Mouse (Mus musculus) small intestine, adult 2 months (tissue): ENCODE data around the gene Panx1.

Source experiments
- CTCF ChIP-seq: fragments of 200-500 bp; IDR thresholded peaks from 2 replicates; pipeline ENCODE4 v1.5.1; 2012; ENCODE audit warnings: low read depth, mild to moderate bottlenecking, control low read depth, inconsistent platforms, low read length, moderate library complexity, mixed read lengths; ENCODE audit not compliant: insufficient replicate concordance, insufficient read length; ENCODE audit errors: extremely low read depth
- POLR2A ChIP-seq: fragments of 200-500 bp; IDR thresholded peaks from 2 replicates; pipeline ENCODE4 v1.6.1; 2012; ENCODE audit warnings: low read depth, mild to moderate bottlenecking, control low read depth, inconsistent platforms, low read length, moderate library complexity

DNA sequence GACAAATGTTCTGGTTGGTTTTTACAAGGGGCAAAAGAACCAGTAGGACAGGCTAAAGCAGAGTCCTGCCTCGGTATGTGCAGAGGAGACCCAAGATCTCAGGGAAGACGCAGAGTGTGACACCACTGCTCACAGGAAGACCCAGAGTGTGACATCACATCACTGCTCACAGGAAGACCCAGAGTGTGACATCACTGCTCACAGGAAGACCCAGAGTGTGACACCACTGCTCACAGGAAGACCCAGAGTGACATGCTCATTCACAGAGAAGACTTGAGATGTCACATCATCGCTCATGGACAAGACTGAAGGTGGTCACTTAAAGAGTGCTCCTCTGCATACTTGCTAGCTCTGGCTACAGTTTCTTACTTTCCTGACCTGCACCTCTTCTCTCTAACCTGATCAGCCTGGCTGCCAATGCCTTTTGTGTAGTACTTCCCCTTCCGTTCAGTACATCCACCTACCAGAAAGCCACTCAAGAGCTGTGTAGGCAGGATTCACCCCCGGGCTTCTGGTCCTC, 24.7 kb downstream of the Panx1 start:
- TF ChIP-seq CTCF: no peak
- TF ChIP-seq POLR2A: no peak
